Mouse (Mus musculus) stomach, postnatal 0 days (tissue): Measurements from ENCODE around the gene Unc45a. TPM values are rescaled to one million over a fixed set of nuclear protein-coding genes. Genes with fewer than 3 reads are reported as not detected.

Experiments
- ATAC-seq: fragments of 200-750 bp; cut with Nextera tagmentation; 2 replicates; pipeline ENCODE4 v1.8.0; 2017; ENCODE audit not compliant: low FRiP score, low TSS enrichment
- DNase-seq: peaks from one replicate; pipeline ENCODE4 v3.0.0-alpha.2; 2016; ENCODE audit warnings: low spot score
- H3K27ac ChIP-seq: fragments of 300-500 bp; sonication (generic); replicated peaks from 2 replicates; pipeline ENCODE4 v1.5.1; 2014; ENCODE audit warnings: mild to moderate bottlenecking, control low read depth
- H3K27me3 ChIP-seq: fragments of 300-500 bp; sonication (generic); 2 replicates; pipeline ENCODE4 v1.6.1; 2014; ENCODE audit warnings: low read length; ENCODE audit not compliant: control insufficient read depth, insufficient read depth
- H3K36me3 ChIP-seq: fragments of 300-500 bp; sonication (generic); 2 replicates; pipeline ENCODE4 v1.6.1; 2014; ENCODE audit warnings: low read length, mixed read lengths; ENCODE audit not compliant: control insufficient read depth, insufficient read depth
- H3K4me1 ChIP-seq: fragments of 300-500 bp; sonication (generic); replicated peaks from 2 replicates; pipeline ENCODE4 v1.6.1; 2014; ENCODE audit warnings: antibody characterized with exemption; ENCODE audit not compliant: control insufficient read depth, insufficient read depth
- H3K4me2 ChIP-seq: fragments of 300-500 bp; sonication (generic); replicated peaks from 2 replicates; pipeline ENCODE4 v1.6.1; 2014; ENCODE audit warnings: low read depth, mild to moderate bottlenecking, control low read depth, moderate library complexity
- H3K4me3 ChIP-seq: fragments of 300-500 bp; sonication (generic); 2 replicates; pipeline ENCODE4 v1.5.1; 2014; ENCODE audit warnings: low read depth, low read length, control low read depth
- H3K9ac ChIP-seq: fragments of 300-500 bp; sonication (generic); 2 replicates; pipeline ENCODE4 v1.6.1; 2014; ENCODE audit warnings: mild to moderate bottlenecking, low read length, control low read depth, mixed read lengths
- H3K9me3 ChIP-seq: fragments of 300-500 bp; sonication (generic); 2 replicates; pipeline ENCODE4 v1.6.1; 2016; ENCODE audit warnings: low read length; ENCODE audit not compliant: control insufficient read depth
- CTCF ChIP-seq: IDR thresholded peaks from 2 replicates; pipeline ENCODE4 v1.5.1; 2016; ENCODE audit warnings: antibody characterized with exemption, low read depth, mild to moderate bottlenecking, moderate library complexity
- EP300 ChIP-seq: optimal IDR thresholded peaks from 2 replicates; pipeline ENCODE3; 2016; ENCODE audit warnings: antibody characterized with exemption
- WGBS: fragments of 180-500 bp; shearing (Covaris S2); extraction: QIAGEN DNeasy Blood & Tissue Kit; methylation state at CpG from one replicate; pipeline ENCODE4 v1.1.7; 2014; 5-methylcytosine and 5-hydroxymethylcytosine counted together
- polyA plus RNA-seq: library from polyadenylated mRNA; unstranded; fragments of >200 nt; fragmentation: Nextera tagmentation; extraction: Ambion mirVana; gene quantifications from 2 replicates; pipeline ENCODE4 v1.2.1, GENCODE M21; 2015

The Unc45a gene
- polyA plus RNA-seq, 1 experiment from 2014 or later: 34.5 TPM

- DNase-seq (peak; percentile 99), ATAC-seq (peak; percentile 100)
- TF ChIP-seq EP300: no peak
- no peak for TF ChIP-seq CTCF
- Histone ChIP-seq H3K4me3 (peak within 1 kb of the TSS; percentile 79), H3K27me3 (no peaks in the 10 kb centered on the region), H3K4me2 (peak within 1 kb of the TSS; percentile 85), H3K27ac (peak within 1 kb of the TSS; percentile 61), H3K36me3 (0 out of 2 replicates have a peak, but pooled peaks cover 2% of the 10 kb centered on the region), H3K4me1 (no peaks in the 10 kb centered on the region), H3K9ac (peak within 1 kb of the TSS; percentile 77), H3K9me3 (no peaks in the 10 kb centered on the region)
- WGBS: under 1% methylated on average over 52 of the region's 52 CpGs
Measured at GRCm38 (mm10) chr7:80294062-80294763, 46.6 kb downstream of the Unc45a start, which contains the start of gene Prc1. Prc1 (plus strand) TSS chr7:80294450.

DNA sequence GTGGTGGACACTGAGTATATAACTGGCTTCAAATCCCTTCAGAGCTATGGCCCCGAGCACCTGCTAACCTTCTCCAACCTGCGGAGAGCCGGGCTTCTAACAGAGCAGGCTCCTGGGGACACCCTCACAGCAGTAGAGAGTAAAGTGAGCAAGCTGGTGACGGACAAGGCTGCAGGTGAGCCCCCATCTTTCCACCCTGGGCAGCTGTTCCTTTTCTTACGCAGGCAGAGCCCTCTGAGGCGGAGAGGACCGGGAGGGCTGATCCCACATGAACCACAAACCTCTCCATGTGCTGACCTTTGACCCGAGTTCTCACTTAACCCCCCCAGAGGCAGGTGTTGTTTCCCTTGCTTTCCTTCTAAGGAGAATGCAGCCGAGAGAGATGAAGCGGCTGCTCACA, 53.1 kb downstream of the Unc45a start:
- WGBS: 85% methylated on average over 10 of the region's 10 CpGs
- H3K36me3 ChIP-seq: peaks cover 34% of the 10 kb centered on the region
- no peak for DNase-seq

DNA sequence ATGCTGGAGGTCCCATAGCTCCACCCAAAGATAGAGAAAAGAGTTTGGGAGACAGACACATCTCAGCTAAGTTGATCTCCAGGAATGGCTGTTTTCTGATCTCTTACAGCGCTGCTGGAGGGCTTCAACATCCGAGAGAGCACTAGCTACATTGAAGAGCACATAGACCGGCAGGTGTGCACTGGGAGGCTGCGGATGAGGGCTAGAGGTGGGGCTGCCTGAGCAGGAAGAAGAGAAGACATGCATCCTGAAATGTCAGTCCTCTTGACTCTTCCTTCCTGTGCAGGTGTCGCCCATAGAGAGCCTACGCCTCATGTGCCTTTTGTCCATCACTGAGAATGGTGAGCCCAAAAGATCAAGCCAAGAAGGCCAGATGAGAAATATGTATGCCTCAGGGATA, 55.1 kb downstream of the Unc45a start:
- ATAC-seq: no peak
- no peak overlapping the region for H3K27ac ChIP-seq
- H3K4me1 ChIP-seq: no peaks in the 10 kb centered on the region
- TF ChIP-seq EP300 (no peak), CTCF (no peak)
- no peaks in the 10 kb centered on the region for H3K27me3 ChIP-seq
- peaks cover 34% of the 10 kb centered on the region for H3K36me3 ChIP-seq
- H3K4me3 ChIP-seq: no peak overlapping the region
- no peak overlapping the region for H3K9ac ChIP-seq
- no peak overlapping the region for H3K4me2 ChIP-seq
- WGBS: 93% methylated on average over 6 of the region's 6 CpGs
- no peak for DNase-seq
- H3K9me3 ChIP-seq: no peaks in the 10 kb centered on the region

More for the DNA sequence above, 53.1 kb downstream of the Unc45a start:
- H3K4me3 ChIP-seq: no peak overlapping the region
- no peaks in the 10 kb centered on the region for H3K27me3 ChIP-seq
- no peaks in the 10 kb centered on the region for H3K4me1 ChIP-seq
- no peaks in the 10 kb centered on the region for H3K9me3 ChIP-seq
- H3K27ac ChIP-seq: no peak overlapping the region
- ATAC-seq: no peak
- no peak for TF ChIP-seq CTCF
- TF ChIP-seq EP300: no peak
- H3K4me2 ChIP-seq: no peak overlapping the region
- no peak overlapping the region for H3K9ac ChIP-seq

DNA sequence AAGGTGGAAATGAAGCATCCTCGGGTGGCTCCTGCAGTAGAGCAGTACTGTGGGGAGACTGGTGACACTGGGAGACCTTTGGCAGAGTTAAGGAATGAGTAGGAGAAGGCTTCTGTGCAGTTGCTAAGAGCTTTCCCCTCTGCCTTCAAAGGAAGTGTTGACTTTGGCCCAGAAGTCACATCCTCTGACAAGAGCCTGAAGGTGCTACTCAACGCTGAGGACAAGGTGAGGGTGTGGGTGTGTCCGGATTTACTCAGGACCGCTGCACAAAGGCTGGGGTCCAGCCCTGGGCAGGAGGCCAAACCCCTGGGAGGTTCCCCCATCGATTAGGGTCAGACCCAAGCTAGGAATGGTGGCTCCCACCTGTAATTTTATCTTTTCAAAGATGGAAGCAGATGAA, 56.4 kb downstream of the Unc45a start:
- Histone ChIP-seq H3K27ac (no peak overlapping the region), H3K4me2 (no peak overlapping the region), H3K27me3 (no peaks in the 10 kb centered on the region), H3K4me3 (no peak overlapping the region), H3K9me3 (no peaks in the 10 kb centered on the region), H3K36me3 (peaks cover 35% of the 10 kb centered on the region), H3K9ac (no peak overlapping the region), H3K4me1 (no peaks in the 10 kb centered on the region)
- ATAC-seq: no peak
- 73% methylated on average over 5 of the region's 5 CpGs for WGBS
- TF ChIP-seq CTCF (no peak), EP300 (no peak)
- no peak for DNase-seq

DNA sequence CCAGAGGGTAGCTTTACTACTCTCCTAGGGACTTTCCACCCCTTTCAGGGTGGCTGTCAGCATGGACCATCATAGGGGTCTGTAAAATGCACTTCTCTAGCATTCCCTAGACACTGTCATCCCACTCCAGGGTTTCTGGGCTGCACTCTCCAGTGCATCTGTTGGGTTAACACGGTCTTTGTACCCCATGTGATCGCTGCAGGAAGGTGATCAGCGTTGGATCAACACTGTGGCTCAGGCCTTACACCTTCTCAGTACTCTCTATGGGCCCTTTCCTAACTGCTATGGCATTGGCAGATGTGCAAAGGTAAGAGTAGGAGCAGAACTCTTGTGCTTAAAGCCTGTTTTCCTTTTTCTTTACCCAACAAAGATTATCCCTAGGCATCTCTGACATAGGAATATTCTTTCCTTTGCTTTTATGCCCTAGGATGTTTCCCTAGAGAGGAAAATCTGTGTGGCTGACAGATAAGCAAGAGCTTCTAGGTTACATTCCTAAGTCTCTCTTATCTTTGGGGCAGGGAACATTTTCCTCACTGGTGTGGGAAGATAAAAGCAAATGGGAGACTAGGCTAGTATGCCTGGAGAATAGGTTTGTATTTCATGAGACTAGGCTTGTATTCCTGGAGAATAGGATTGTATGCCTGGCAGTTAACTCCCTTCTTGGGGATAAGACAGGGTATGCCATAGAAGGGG, 57.4 kb downstream of the Unc45a start:
- ATAC-seq: no peak
- no peaks in the 10 kb centered on the region for H3K27me3 ChIP-seq
- TF ChIP-seq EP300: no peak
- no peak for TF ChIP-seq CTCF
- no peak overlapping the region for H3K27ac ChIP-seq
- H3K36me3 ChIP-seq: peaks cover 35% of the 10 kb centered on the region
- H3K4me1 ChIP-seq: no peaks in the 10 kb centered on the region
- DNase-seq: no peak
- WGBS: 83% methylated on average over 3 of the region's 3 CpGs
- H3K4me3 ChIP-seq: no peak overlapping the region
- no peak overlapping the region for H3K4me2 ChIP-seq
- no peaks in the 10 kb centered on the region for H3K9me3 ChIP-seq
- no peak overlapping the region for H3K9ac ChIP-seq

GRCm38 (mm10) chr7:80281646-80282045, 59.2 kb downstream of the Unc45a start:
- no peak for TF ChIP-seq CTCF
- no peak for TF ChIP-seq EP300
- no peaks in the 10 kb centered on the region for H3K27me3 ChIP-seq
- no peak for ATAC-seq
- H3K4me1 ChIP-seq: no peaks in the 10 kb centered on the region
- peaks cover 28% of the 10 kb centered on the region for H3K36me3 ChIP-seq
- no peak overlapping the region for H3K4me2 ChIP-seq
- no peak overlapping the region for H3K27ac ChIP-seq
- no peak for DNase-seq
- WGBS: 71% methylated on average over 3 of the region's 3 CpGs
- H3K9me3 ChIP-seq: no peaks in the 10 kb centered on the region
- no peak overlapping the region for H3K4me3 ChIP-seq
- H3K9ac ChIP-seq: no peak overlapping the region
